21 mouse cellular contexts compared by ENCODE assay signal in the genomic region with DNA sequence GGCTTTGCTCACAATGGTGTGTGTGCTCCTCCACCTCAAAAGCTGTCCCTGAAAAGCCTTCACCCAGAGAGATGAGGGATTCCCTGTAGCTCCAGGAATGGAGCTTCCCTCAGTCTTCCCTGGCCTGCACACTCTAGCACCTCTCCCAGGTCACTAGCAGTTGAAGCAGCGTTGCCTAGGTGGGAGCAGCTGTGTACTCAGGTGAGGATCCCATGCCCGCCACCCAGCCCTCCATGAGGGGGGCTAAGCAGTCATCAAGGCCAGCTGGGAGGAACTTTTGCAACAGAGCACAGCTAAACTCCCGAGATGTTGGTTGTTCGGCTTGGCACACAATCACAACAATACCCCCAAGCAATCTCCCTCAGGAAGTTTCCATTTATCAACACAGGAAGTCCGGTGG. TPM values are rescaled to one million over a fixed set of nuclear protein-coding genes. Genes with fewer than 3 reads are reported as not detected.
DNase-seq lines count a peak whose midpoint lies in the region; ATAC-seq and TF ChIP-seq lines count a peak whose summit lies in the region.
"Had no signal": no experiment of that assay in that cellular context is flagged by ENCODE, and none has a peak within 500 bp of the region (broad histone marks: within the 10 kb centered on the region; RNA-seq: fewer than 3 reads in every experiment).

No protein-coding gene starts in this region.

- 0 out of 2 replicates have a peak, but pooled peaks cover 2% of the 10 kb centered on the region for H3K4me1 ChIP-seq in lung, embryonic 14.5 days (ENCODE audit: insufficient read depth)
- peaks cover 7% of the 10 kb centered on the region for H3K4me1 ChIP-seq in lung, embryonic 16.5 days (replicated peaks; ENCODE audit: control insufficient read depth, insufficient read depth, low read length)
- H3K4me1 ChIP-seq: embryonic facial prominence, embryonic 12.5 days had no signal

- H3K9me3 ChIP-seq in lung, embryonic 14.5 days (ENCODE audit: low read depth, low read length) = no peaks in the 10 kb centered on the region; the same call in 1 of the 2 replicates
- peaks cover 3% of the 10 kb centered on the region; the same call in 1 of the 2 replicates for H3K9me3 ChIP-seq in lung, embryonic 16.5 days (ENCODE audit: control insufficient read depth, low read length)
- H3K9me3 ChIP-seq: embryonic facial prominence, embryonic 10.5 days; forebrain, embryonic 15.5 days had no signal

- peaks cover 24% of the 10 kb centered on the region for H3K27me3 ChIP-seq in lung, embryonic 14.5 days (ENCODE audit: insufficient read depth, low read length)
- peaks cover 14% of the 10 kb centered on the region for H3K27me3 ChIP-seq in lung, embryonic 16.5 days (ENCODE audit: control insufficient read depth, insufficient read depth, low read depth, low read length)

- WGBS in lung, embryonic 14.5 days = 43% methylated on average over 5 of the region's 5 CpGs
- WGBS in lung, embryonic 16.5 days = 28% methylated on average over 5 of the region's 5 CpGs

- H3K36me3 ChIP-seq in lung, embryonic 14.5 days (ENCODE audit: insufficient read depth) = no peaks in the 10 kb centered on the region
- no peaks in the 10 kb centered on the region for H3K36me3 ChIP-seq in lung, embryonic 16.5 days (ENCODE audit: control insufficient read depth, insufficient read depth, low read length)
- H3K36me3 ChIP-seq: embryonic facial prominence, embryonic 10.5 days; embryonic facial prominence, embryonic 12.5 days; forebrain, embryonic 15.5 days had no signal

- H3K4me3 ChIP-seq in lung, embryonic 14.5 days (ENCODE audit: low read depth, low read length) = no peak overlapping the region
- no peak overlapping the region for H3K4me3 ChIP-seq in lung, embryonic 16.5 days (ENCODE audit: low read length)
- H3K4me3 ChIP-seq: embryonic facial prominence, embryonic 10.5 days; embryonic facial prominence, embryonic 12.5 days; forebrain, embryonic 13.5 days; forebrain, embryonic 15.5 days had no signal

- DNase-seq in lung, embryonic 14.5 days = peak; percentile 42
- DNase-seq in lung, postnatal 25 days (ENCODE audit: low spot score) = no peak
- DNase-seq in lung, postnatal 14 days = no peak
- DNase-seq in lung, postnatal 10 days = peak; percentile 36
- DNase-seq in lung, postnatal 4 days = peak; percentile 40 to 57
- no peak for DNase-seq in layer of hippocampus, postnatal 25 days (ENCODE audit: extremely low spot score in 1 of 2, low spot score in 1 of 2)
- DNase-seq: adrenal gland, adult 8-10 months; adrenal gland, postnatal 14 days; adrenal gland, postnatal 36 days; cerebellum, adult 11-12 months; cerebellum, adult 2 months; cerebellum, adult 9-10 months; cerebellum, postnatal 10 days; cerebellum, postnatal 25 days had no signal

- ATAC-seq in lung, embryonic 14.5 days (ENCODE audit: insufficient read depth) = no peak
- peak; percentile 64 for ATAC-seq in lung, embryonic 16.5 days (ENCODE audit: low read depth)
- ATAC-seq: forebrain, embryonic 13.5 days; forebrain, embryonic 15.5 days had no signal

- no peak overlapping the region for H3K4me2 ChIP-seq in lung, embryonic 14.5 days
- H3K4me2 ChIP-seq in lung, embryonic 16.5 days (ENCODE audit: low read depth, low read length) = no peak overlapping the region; the same call in 1 of the 2 replicates
- H3K4me2 ChIP-seq: embryonic facial prominence, embryonic 12.5 days; forebrain, embryonic 13.5 days; forebrain, embryonic 15.5 days had no signal

- peak overlapping the region; percentile 58; the same call in 1 of the 2 replicates for H3K27ac ChIP-seq in lung, embryonic 14.5 days (ENCODE audit: low read depth)
- peak overlapping the region; percentile 86 for H3K27ac ChIP-seq in lung, embryonic 16.5 days (ENCODE audit: low read length)
- H3K27ac ChIP-seq: embryonic facial prominence, embryonic 10.5 days; embryonic facial prominence, embryonic 12.5 days; forebrain, embryonic 13.5 days; forebrain, embryonic 15.5 days had no signal

- no peak for TF ChIP-seq CTCF in lung, embryonic 14.5 days (IDR thresholded peaks at IDR 0.05; ENCODE audit: low read depth)

- H3K9ac ChIP-seq in lung, embryonic 14.5 days = no peak overlapping the region
- no peak overlapping the region for H3K9ac ChIP-seq in lung, embryonic 16.5 days (ENCODE audit: low read length)
- H3K9ac ChIP-seq: embryonic facial prominence, embryonic 12.5 days; forebrain, embryonic 13.5 days; forebrain, embryonic 15.5 days had no signal

RNA-seq across cellular contexts. Expression of a gene that starts 7.8 kb away (rescaled TPM):
- polyA plus RNA-seq in lung, embryonic 14.5 days (2014; fragmentation: Nextera tagmentation; extraction: Ambion mirVana) = 0.70 and 0.97 TPM in 2 replicates
- polyA plus RNA-seq in lung, embryonic 16.5 days (2015; fragmentation: Nextera tagmentation; extraction: Ambion mirVana) = 1.5 and 2.1 TPM in 2 replicates
- 100 to 1,000 TPM; 167 to 190 TPM for total RNA-seq in layer of hippocampus, postnatal 25 days (2021)
- total RNA-seq: MEL had no signal

RNA-seq across cellular contexts. Expression of a gene that starts 10.5 kb away (rescaled TPM):
- 4.7 and 6.8 TPM in 2 replicates for polyA plus RNA-seq in lung, embryonic 14.5 days (2014; fragmentation: Nextera tagmentation; extraction: Ambion mirVana)
- polyA plus RNA-seq in lung, embryonic 16.5 days (2015; fragmentation: Nextera tagmentation; extraction: Ambion mirVana) = 93.0 and 140 TPM in 2 replicates
- total RNA-seq in layer of hippocampus, postnatal 25 days (2021) = not detected
- total RNA-seq: MEL had no signal
- polyA plus RNA-seq: C2C12 had no signal

RNA-seq across cellular contexts. Expression of a gene that starts 29.0 kb away (rescaled TPM):
- polyA plus RNA-seq in lung, embryonic 14.5 days (2014; fragmentation: Nextera tagmentation; extraction: Ambion mirVana) = 61.1 and 66.0 TPM in 2 replicates
- 86.2 and 87.0 TPM in 2 replicates for polyA plus RNA-seq in lung, embryonic 16.5 days (2015; fragmentation: Nextera tagmentation; extraction: Ambion mirVana)
- total RNA-seq in layer of hippocampus, postnatal 25 days (2021) = 10 to 100 TPM; 60.6 to 66.3 TPM

RNA-seq across cellular contexts. Expression of a gene that starts 34.1 kb away (rescaled TPM):
- polyA plus RNA-seq in lung, embryonic 14.5 days (2014; fragmentation: Nextera tagmentation; extraction: Ambion mirVana) = 91.6 and 105 TPM in 2 replicates
- polyA plus RNA-seq in lung, embryonic 16.5 days (2015; fragmentation: Nextera tagmentation; extraction: Ambion mirVana) = 100 and 109 TPM in 2 replicates
- total RNA-seq in layer of hippocampus, postnatal 25 days (2021) = 1 to 10 TPM; 7.3 to 8.9 TPM

RNA-seq across cellular contexts. Expression of a gene that starts 50.8 kb away (rescaled TPM):
- polyA plus RNA-seq in lung, embryonic 14.5 days (2014; fragmentation: Nextera tagmentation; extraction: Ambion mirVana) = 0.07 and 0.18 TPM in 2 replicates
- polyA plus RNA-seq in lung, embryonic 16.5 days (2015; fragmentation: Nextera tagmentation; extraction: Ambion mirVana) = 0.33 and 1.1 TPM in 2 replicates
- under 1 TPM; 0.12 TPM for total RNA-seq in layer of hippocampus, postnatal 25 days (2021)
- polyA plus RNA-seq: embryonic facial prominence, embryonic 10.5 days; embryonic facial prominence, embryonic 12.5 days; forebrain, embryonic 13.5 days; forebrain, embryonic 15.5 days had no signal

Comparison
In these comparisons a context has a peak if more than half of its experiments do, and no peak if none do; other contexts are left out.
1. DNase-seq: peak in lung, embryonic 14.5 days (single experiment), lung, postnatal 10 days (single experiment) and lung, postnatal 4 days (2 of 2); none in lung, postnatal 25 days (single experiment), lung, postnatal 14 days (single experiment) and layer of hippocampus, postnatal 25 days (0 of 2).
2. RNA of a gene that starts 10.5 kb away (polyA plus RNA-seq): 93.0 to 140 TPM in lung, embryonic 16.5 days; 4.7 to 6.8 TPM in lung, embryonic 14.5 days; every median in the first group is over 10 times any median in the second.